In genomic region chr4:88754818-88755340, GRCm38 (mm10) we compare ENCODE assay signal across 8 mouse cellular contexts. TPM values are rescaled to one million over a fixed set of nuclear protein-coding genes. Genes with fewer than 3 reads are reported as not detected.
DNase-seq lines count a peak whose midpoint lies in the region.
"Not testable (repeated sequence)": the region's sequence is repeated elsewhere in the genome, so short reads cannot be mapped to it uniquely, and the experiment has no call there.
"Had no signal": no experiment of that assay in that cellular context is flagged by ENCODE, and none has a peak within 500 bp of the region (broad histone marks: within the 10 kb centered on the region; RNA-seq: fewer than 3 reads in every experiment).

Gm13271 (plus strand) TSS chr4:88754868.

- peak; percentile 82 for DNase-seq in cerebellum, adult 11 months
- DNase-seq in frontal cortex, postnatal 25 days (ENCODE audit: low spot score in 2 of 2) = peak; percentile 70 to 80
- DNase-seq in heart, postnatal 10 days = peak; percentile 71 to 80
- DNase-seq in layer of hippocampus, adult 11-12 months (ENCODE audit: low spot score) = peak; percentile 76
- DNase-seq in left cerebral cortex, postnatal 25 days (ENCODE audit: low spot score in 2 of 2) = peak; percentile 63 to 67
- DNase-seq in ovary, postnatal 10 days (ENCODE audit: low spot score) = peak; percentile 90
- peak; percentile 78 for DNase-seq in testis, postnatal 14 days (ENCODE audit: low spot score)

- intact Hi-C loops in heart, postnatal 10 days (cut with DNase I) = loop anchor here (2.0 kb wide), 1 partner anchor 58 kb away; no protein-coding TSS in a partner anchor
- intact Hi-C loops in left cerebral cortex, postnatal 25 days (cut with DNase I) = not testable (repeated sequence)

RNA-seq across cellular contexts. Expression of gene Gm13271, which starts in this region (rescaled TPM):
- total RNA-seq in heart, postnatal 10 days (2021) = not detected
- total RNA-seq in left cerebral cortex, postnatal 25 days (2021) = not detected
- total RNA-seq: G1E had no signal

Comparison
In these comparisons a context has a peak if more than half of its experiments do, and no peak if none do; other contexts are left out.
1. Peak in every context shown above with its lines: DNase-seq.
2. Peak in DNase-seq in heart, postnatal 10 days; RNA of the gene not detected or under 1 TPM.
3. Peak in DNase-seq in left cerebral cortex, postnatal 25 days; RNA of the gene not detected or under 1 TPM.